Mouse (Mus musculus) liver, embryonic 16.5 days (tissue): ENCODE data around the gene Actn4. TPM values are rescaled to one million over a fixed set of nuclear protein-coding genes. Genes with fewer than 3 reads are reported as not detected.

Experiments
- ATAC-seq: fragments of 200-750 bp; cut with Nextera tagmentation; 2 replicates; pipeline ENCODE4 v1.8.0; 2017; ENCODE audit warnings: low read depth, mild to moderate bottlenecking, moderate number of reproducible peaks, moderate library complexity
- H3K27ac ChIP-seq: fragments of 300-500 bp; sonication (generic); 2 replicates; pipeline ENCODE4 v1.5.1; 2014; ENCODE audit warnings: mild to moderate bottlenecking, low read length
- H3K27me3 ChIP-seq: fragments of 300-500 bp; sonication (generic); 2 replicates; pipeline ENCODE4 v1.6.1; 2014; ENCODE audit warnings: low read depth, low read length, mixed read lengths; ENCODE audit not compliant: control insufficient read depth, insufficient read depth
- H3K36me3 ChIP-seq: fragments of 300-500 bp; sonication (generic); 2 replicates; pipeline ENCODE4 v1.6.1; 2014; ENCODE audit warnings: mild to moderate bottlenecking; ENCODE audit not compliant: control insufficient read depth, insufficient read depth
- H3K4me1 ChIP-seq: fragments of 300-500 bp; sonication (generic); 2 replicates; pipeline ENCODE4 v1.6.1; 2014; ENCODE audit warnings: low read depth, low read length, mixed read lengths; ENCODE audit not compliant: control insufficient read depth
- H3K4me2 ChIP-seq: fragments of 300-500 bp; sonication (generic); 2 replicates; pipeline ENCODE4 v1.6.1; 2014; ENCODE audit warnings: low read depth, low read length, mixed read lengths
- H3K4me3 ChIP-seq: fragments of 300-500 bp; sonication (generic); 2 replicates; pipeline ENCODE4 v1.5.1; 2014; ENCODE audit warnings: low read depth, mild to moderate bottlenecking, low read length
- H3K9ac ChIP-seq: fragments of 300-500 bp; sonication (generic); 2 replicates; pipeline ENCODE4 v1.6.1; 2014; ENCODE audit warnings: low read depth, low read length
- H3K9me3 ChIP-seq: fragments of 300-500 bp; sonication (generic); replicated peaks from 2 replicates; pipeline ENCODE4 v1.6.1; 2016; ENCODE audit warnings: low read length; ENCODE audit not compliant: control insufficient read depth
- WGBS: fragments of 180-500 bp; shearing (Covaris S2); extraction: QIAGEN DNeasy Blood & Tissue Kit; methylation state at CpG from one replicate; pipeline ENCODE4 v1.1.7; 2014; ENCODE audit not compliant: insufficient replicate concordance; 5-methylcytosine and 5-hydroxymethylcytosine counted together
- polyA plus RNA-seq: library from polyadenylated mRNA; unstranded; fragments of >200 nt; fragmentation: Nextera tagmentation; extraction: Ambion mirVana; gene quantifications from 2 replicates; pipeline ENCODE4 v1.2.1, GENCODE M21; 2015

Gene Actn4
- polyA plus RNA-seq, 1 experiment from 2014 or later = 137 TPM

DNA sequence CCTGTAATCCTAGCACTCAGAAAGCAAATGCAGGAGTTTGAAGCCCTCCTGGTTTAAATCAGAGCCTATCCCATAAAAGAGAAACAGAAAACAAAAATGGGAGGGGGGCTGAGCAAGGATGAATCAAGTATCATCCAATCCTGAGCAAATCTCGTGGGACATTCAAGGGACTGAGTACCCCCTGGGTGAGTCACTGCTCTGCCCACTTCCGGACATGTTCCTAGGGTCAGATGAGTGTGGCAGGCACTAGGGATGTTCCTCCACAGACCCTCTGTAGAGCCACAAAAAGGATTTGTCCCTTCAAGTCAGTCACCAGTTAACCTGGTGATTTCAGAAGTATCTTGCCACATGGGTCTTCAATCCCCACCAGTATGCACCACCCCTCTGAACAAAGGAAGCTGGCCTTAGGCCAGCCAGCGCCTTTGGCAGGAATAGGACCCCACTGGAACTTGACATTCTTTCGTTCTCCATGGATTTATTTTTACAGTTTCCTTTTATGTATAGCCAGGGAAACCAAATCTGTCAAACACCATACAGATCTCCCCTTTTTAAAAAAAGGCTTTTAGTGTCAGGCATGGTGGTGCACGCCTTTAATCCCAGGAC, 6.7 kb downstream of the Actn4 start:
- Histone ChIP-seq H3K9ac (no peak overlapping the region), H3K4me2 (no peak overlapping the region), H3K4me1 (peaks cover 89% of the 10 kb centered on the region), H3K9me3 (no peaks in the 10 kb centered on the region), H3K27ac (peak overlapping the region; percentile 42), H3K4me3 (no peak overlapping the region), H3K27me3 (no peaks in the 10 kb centered on the region), H3K36me3 (no peaks in the 10 kb centered on the region)
- 66% methylated on average over 5 of the region's 5 CpGs for WGBS
- ATAC-seq = no peak

DNA sequence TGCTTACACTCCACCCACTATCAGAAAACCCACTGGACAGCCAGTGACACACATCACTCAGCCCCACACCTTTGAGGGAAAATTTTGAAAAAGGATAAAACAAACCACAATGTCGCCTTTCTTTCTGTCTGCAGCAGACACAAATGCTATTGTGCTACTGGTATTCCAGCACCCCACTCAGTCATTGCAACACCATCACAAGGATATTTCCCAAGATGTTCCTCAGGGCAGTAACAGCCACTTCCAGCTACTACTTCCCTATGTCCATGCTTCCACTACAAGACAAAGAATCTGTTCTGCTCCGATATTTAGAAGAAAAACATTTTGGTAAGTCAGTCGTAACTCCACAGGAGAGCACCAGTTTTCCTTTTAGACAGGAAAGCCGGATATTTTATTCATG, 7.4 kb downstream of the Actn4 start:
- H3K4me1 ChIP-seq = peaks cover 83% of the 10 kb centered on the region
- WGBS = 69% methylated on average over 4 of the region's 4 CpGs
- H3K9ac ChIP-seq = 0 out of 2 replicates have a peak overlapping the region, but pooled peaks have one; percentile 8
- no peak overlapping the region for H3K4me3 ChIP-seq
- no peaks in the 10 kb centered on the region for H3K27me3 ChIP-seq
- H3K9me3 ChIP-seq = no peaks in the 10 kb centered on the region
- H3K27ac ChIP-seq = peak overlapping the region; percentile 42
- ATAC-seq = no peak
- H3K36me3 ChIP-seq = no peaks in the 10 kb centered on the region
- H3K4me2 ChIP-seq = no peak overlapping the region

DNA sequence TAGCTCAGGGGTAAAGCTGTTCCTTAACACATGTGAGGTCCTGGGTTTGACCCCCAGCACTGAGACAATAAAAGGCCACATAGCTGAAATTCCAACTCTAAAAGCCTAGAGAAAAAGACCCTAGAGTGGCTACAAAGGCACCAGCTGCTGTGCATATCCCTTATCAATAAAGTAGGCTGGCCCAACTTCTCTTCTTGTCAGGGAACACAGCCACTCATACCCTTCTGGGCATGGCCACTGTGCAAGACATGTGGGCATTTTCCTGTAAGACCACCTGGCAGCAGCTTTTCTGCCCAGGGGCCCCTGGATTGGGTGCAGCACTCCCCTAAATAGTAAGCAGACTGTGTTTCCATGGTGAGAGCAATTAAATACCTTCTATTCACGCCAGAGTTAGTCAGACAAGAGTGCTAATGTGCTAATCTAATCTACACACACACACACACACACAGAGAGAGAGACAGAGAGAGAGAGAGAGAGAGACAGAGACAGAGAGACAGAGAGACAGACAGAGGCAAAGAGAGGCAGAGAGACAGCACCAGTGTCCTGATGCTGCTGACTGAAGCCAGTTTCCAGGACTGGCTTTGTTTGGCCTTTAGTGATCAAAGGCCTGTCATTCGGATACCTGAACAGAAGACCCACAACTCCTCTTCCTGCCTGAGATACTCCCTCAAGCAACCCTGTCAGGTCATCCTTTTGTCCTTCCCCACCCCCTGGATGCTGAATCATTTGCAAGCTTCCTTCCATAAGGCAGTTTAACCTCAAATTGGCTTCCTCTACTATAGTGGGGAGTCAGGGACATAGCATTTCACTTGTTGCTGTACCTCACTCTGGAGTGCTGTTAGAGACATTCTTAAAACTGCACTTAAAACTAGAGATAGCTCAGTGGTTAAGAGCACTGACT, 8.4 kb downstream of the Actn4 start:
- Histone ChIP-seq H3K4me2 (peak overlapping the region; percentile 59), H3K9me3 (no peaks in the 10 kb centered on the region), H3K4me1 (peaks cover 75% of the 10 kb centered on the region), H3K27me3 (no peaks in the 10 kb centered on the region), H3K36me3 (no peaks in the 10 kb centered on the region), H3K27ac (peak overlapping the region; percentile 88), H3K4me3 (peak overlapping the region; percentile 28; the same call in 1 of the 2 replicates), H3K9ac (peak overlapping the region; percentile 35; the same call in 1 of the 2 replicates)
- 17% methylated on average over 2 of the region's 2 CpGs for WGBS
- peak; percentile 88 for ATAC-seq

DNA sequence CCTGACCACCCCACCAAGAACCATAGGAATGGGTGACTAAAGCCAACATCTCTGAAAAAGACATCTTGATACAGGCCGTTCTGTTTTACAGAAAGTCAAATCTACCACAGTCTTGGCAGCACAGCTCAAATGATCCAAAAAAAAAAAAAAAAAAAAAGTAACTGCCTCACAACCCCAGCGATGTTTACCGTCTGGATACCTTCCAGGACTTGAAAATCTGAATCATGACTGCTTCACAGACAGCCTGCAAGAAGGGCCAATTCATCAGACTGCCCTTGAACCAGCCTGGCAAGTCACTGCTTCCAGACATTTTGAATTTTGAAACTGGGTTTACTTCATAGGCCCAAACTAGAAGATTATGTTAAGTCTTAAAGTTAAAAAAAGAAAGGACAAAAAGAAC, 9.4 kb downstream of the Actn4 start:
- H3K36me3 ChIP-seq = no peaks in the 10 kb centered on the region; the same call in 1 of the 2 replicates

DNA sequence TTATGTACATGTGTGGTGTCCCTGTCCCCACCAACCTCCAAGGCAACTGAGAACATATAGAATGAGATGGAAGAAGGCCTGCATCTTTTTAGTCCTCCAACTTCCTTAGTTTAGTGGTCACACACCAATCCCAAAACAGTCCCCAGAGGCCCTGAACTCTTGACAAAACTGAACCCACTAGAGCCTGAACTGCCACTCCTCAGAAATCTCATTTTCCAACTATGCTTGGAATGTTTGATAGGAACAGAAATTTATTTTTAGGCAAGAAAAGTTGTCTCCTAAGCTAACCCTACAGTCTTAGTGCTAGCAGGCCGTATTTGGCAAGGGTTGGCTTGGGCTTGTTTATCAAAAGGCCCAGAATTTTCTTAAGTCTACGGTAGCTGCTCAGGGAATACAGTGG, 10.4 kb downstream of the Actn4 start:
- H3K9ac ChIP-seq = no peak overlapping the region
- no peaks in the 10 kb centered on the region; the same call in 1 of the 2 replicates for H3K36me3 ChIP-seq
- peaks cover 74% of the 10 kb centered on the region for H3K4me1 ChIP-seq
- no peak overlapping the region for H3K27ac ChIP-seq
- H3K27me3 ChIP-seq = no peaks in the 10 kb centered on the region
- H3K4me3 ChIP-seq = no peak overlapping the region
- WGBS = 74% methylated on average over 2 of the region's 2 CpGs
- ATAC-seq = no peak
- no peaks in the 10 kb centered on the region for H3K9me3 ChIP-seq
- H3K4me2 ChIP-seq = no peak overlapping the region

More for the DNA sequence above, 9.4 kb downstream of the Actn4 start:
- Histone ChIP-seq H3K4me1 (peaks cover 74% of the 10 kb centered on the region), H3K9ac (no peak overlapping the region; the same call in 1 of the 2 replicates), H3K27me3 (no peaks in the 10 kb centered on the region), H3K27ac (peak overlapping the region; percentile 88), H3K9me3 (no peaks in the 10 kb centered on the region), H3K4me2 (no peak overlapping the region), H3K4me3 (no peak overlapping the region)
- WGBS = 43% methylated on average over 3 of the region's 3 CpGs
- ATAC-seq = no peak

DNA sequence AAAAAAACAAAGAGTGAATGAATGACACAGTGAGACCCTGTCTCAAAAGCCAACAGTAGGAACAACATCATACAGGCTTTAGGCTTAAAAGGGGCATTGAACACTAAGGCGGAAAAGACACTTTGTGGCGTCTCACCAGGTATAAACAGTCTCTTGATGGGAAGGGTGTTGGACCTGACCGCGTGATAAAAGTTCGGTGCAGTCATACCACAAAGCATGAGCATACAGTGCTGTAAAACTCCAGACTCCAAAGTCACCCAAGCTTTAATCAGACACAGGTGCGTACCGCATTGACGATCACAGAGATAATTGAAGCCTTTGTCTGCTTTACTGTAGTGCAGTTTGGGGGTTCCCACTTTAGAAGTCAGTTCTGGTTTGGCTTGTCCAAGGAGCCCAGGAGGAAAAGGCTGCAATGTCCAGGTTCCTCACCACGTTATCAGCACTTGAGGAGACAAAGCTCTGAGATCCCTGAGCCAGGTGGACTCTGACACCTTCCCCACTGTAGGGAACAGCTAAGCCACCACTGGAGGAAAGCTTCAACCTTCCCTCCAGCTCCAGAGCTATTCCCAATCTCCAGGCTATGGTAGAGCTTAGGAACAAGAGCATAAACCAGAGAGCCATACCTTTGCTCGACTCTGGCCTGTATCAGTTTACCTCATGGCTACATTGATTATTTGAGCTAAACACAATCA, 11.6 kb downstream of the Actn4 start:
- no peak overlapping the region for H3K9ac ChIP-seq
- H3K27me3 ChIP-seq = no peaks in the 10 kb centered on the region
- H3K4me1 ChIP-seq = peaks cover 77% of the 10 kb centered on the region
- H3K36me3 ChIP-seq = no peaks in the 10 kb centered on the region; the same call in 1 of the 2 replicates
- WGBS = 82% methylated on average over 10 of the region's 10 CpGs
- no peak for ATAC-seq
- H3K4me2 ChIP-seq = no peak overlapping the region
- H3K9me3 ChIP-seq = no peaks in the 10 kb centered on the region
- no peak overlapping the region for H3K27ac ChIP-seq
- H3K4me3 ChIP-seq = no peak overlapping the region

DNA sequence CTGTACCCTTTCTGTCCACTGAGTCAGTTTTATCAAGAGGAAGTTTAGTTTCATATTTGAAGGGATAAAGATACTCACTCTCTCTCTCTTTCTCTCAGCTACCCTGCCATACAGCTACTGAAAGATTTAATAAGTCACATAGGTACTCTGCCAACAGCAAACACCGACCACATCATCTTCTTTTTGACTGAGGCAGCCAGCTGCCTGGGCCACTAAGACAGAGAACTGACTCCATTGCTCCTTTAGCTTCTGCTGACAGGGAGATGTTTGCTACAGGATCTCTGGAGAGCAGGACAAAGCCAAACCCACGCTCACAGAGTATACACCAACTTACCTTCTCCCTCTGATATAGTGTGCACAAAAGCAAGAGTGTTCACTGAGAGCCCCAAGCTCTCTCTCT, 12.8 kb downstream of the Actn4 start:
- H3K36me3 ChIP-seq = no peaks in the 10 kb centered on the region; the same call in 1 of the 2 replicates
- H3K9me3 ChIP-seq = no peaks in the 10 kb centered on the region
- no peak overlapping the region for H3K27ac ChIP-seq
- H3K4me2 ChIP-seq = no peak overlapping the region
- H3K9ac ChIP-seq = no peak overlapping the region
- H3K27me3 ChIP-seq = no peaks in the 10 kb centered on the region
- ATAC-seq = no peak
- no peak overlapping the region for H3K4me3 ChIP-seq
- H3K4me1 ChIP-seq = peaks cover 68% of the 10 kb centered on the region
- WGBS = 71% methylated on average over 2 of the region's 2 CpGs

DNA sequence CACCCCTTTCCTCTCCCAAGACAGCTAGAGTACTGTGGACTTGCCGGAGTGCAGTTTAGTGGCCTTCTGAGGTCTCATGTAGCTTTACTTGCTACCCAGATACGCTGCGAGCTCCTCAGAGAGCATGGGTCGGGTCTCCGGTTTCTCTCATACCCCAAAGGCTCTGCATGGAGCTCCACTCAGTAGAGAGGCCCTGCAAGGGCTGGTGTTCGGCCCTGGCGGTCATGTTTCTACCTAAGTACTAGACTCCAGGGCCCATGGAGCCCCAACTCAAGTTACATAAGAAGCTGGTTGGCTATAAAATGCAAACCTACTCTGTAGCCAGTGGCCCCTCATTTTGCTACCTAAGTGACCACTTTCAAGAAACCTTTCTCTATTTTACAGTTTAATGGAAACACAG, 13.4 kb downstream of the Actn4 start:
- H3K36me3 ChIP-seq = no peaks in the 10 kb centered on the region; the same call in 1 of the 2 replicates
- 90% methylated on average over 7 of the region's 7 CpGs for WGBS
- H3K9me3 ChIP-seq = no peaks in the 10 kb centered on the region
- H3K4me1 ChIP-seq = peaks cover 63% of the 10 kb centered on the region
- ATAC-seq = no peak
- no peak overlapping the region for H3K27ac ChIP-seq
- H3K27me3 ChIP-seq = no peaks in the 10 kb centered on the region
- no peak overlapping the region for H3K4me2 ChIP-seq
- no peak overlapping the region for H3K4me3 ChIP-seq
- no peak overlapping the region for H3K9ac ChIP-seq
